Mouse (Mus musculus): Measurements from ENCODE around the gene Slc7a8.
"Not testable (repeated sequence)": the region's sequence is repeated elsewhere in the genome, so short reads cannot be mapped to it uniquely, and the experiment has no call there.

The Slc7a8 gene

GRCm38 (mm10) chr14:54780084-54780483 lies 1.7 kb downstream of the Slc7a8 start:
- DNase-seq: no peak

GRCm38 (mm10) chr14:54777893-54778292 lies 3.9 kb downstream of the Slc7a8 start:
- no peak for DNase-seq

GRCm38 (mm10) chr14:54776768-54777167 lies 5.0 kb downstream of the Slc7a8 start:
- DNase-seq: no peak

- DNase-seq: no peak
Observed at GRCm38 (mm10) chr14:54775534-54776041, 6.2 kb downstream of the Slc7a8 start.

GRCm38 (mm10) chr14:54772333-54772856 lies 9.4 kb downstream of the Slc7a8 start:
- DNase-seq: no peak

- peak; percentile 10 for DNase-seq
Observed at GRCm38 (mm10) chr14:54770373-54770772, 11.4 kb downstream of the Slc7a8 start.

- DNase-seq: no peak
Observed at GRCm38 (mm10) chr14:54769068-54769425, 12.7 kb downstream of the Slc7a8 start.

- DNase-seq: peak; percentile 29
Observed at GRCm38 (mm10) chr14:54768314-54769067, 13.3 kb downstream of the Slc7a8 start.

GRCm38 (mm10) chr14:54766937-54767336 lies 14.8 kb downstream of the Slc7a8 start:
- DNase-seq: not testable (repeated sequence)

GRCm38 (mm10) chr14:54756382-54756781 lies 25.4 kb downstream of the Slc7a8 start:
- DNase-seq: peak; percentile 38

GRCm38 (mm10) chr14:54754602-54755018 lies 27.1 kb downstream of the Slc7a8 start:
- DNase-seq: peak; percentile 76

GRCm38 (mm10) chr14:54753986-54754601 lies 27.7 kb downstream of the Slc7a8 start:
- DNase-seq: peak; percentile 16

- DNase-seq: no peak
Observed at GRCm38 (mm10) chr14:54752938-54753337, 28.8 kb downstream of the Slc7a8 start.

GRCm38 (mm10) chr14:54751768-54752167 lies 30.0 kb downstream of the Slc7a8 start:
- no peak for DNase-seq

GRCm38 (mm10) chr14:54749238-54749637 lies 32.5 kb downstream of the Slc7a8 start:
- no peak for DNase-seq

- peak; percentile 20 for DNase-seq
Observed at GRCm38 (mm10) chr14:54747942-54748917, 33.5 kb downstream of the Slc7a8 start.

- DNase-seq: no peak
Observed at GRCm38 (mm10) chr14:54746038-54746437, 35.7 kb downstream of the Slc7a8 start.

- DNase-seq: no peak
Observed at GRCm38 (mm10) chr14:54744473-54744872, 37.3 kb downstream of the Slc7a8 start.

GRCm38 (mm10) chr14:54742375-54742774 lies 39.4 kb downstream of the Slc7a8 start:
- DNase-seq: peak; percentile 31

GRCm38 (mm10) chr14:54741721-54742120 lies 40.0 kb downstream of the Slc7a8 start:
- no peak for DNase-seq

- DNase-seq: no peak
Observed at GRCm38 (mm10) chr14:54737634-54738033, 44.1 kb downstream of the Slc7a8 start.
